Mouse (Mus musculus) brown adipose tissue, adult 24 weeks (tissue): Measurements from ENCODE around the gene Lamtor1. TPM values are rescaled to one million over a fixed set of nuclear protein-coding genes. Genes with fewer than 3 reads are reported as not detected.

Source experiments
- polyA plus RNA-seq: library from polyadenylated mRNA; stranded (reverse); fragments of >200 nt; gene quantifications from 2 replicates; pipeline ENCODE4 v1.2.4, GENCODE M21; 2012; ENCODE audit not compliant: missing spikeins, insufficient read depth, insufficient read length

Lamtor1 gene
- polyA plus RNA-seq, 1 experiment, result 169 TPM

Other genes starting within 250 kb of the Lamtor1 start
- 103 and 129 TPM in 2 replicates for gene Clpb, start 242.3 kb upstream of the Lamtor1 start, polyA plus RNA-seq
- not detected in 2 replicates for gene Phox2a, start 87.6 kb upstream of the Lamtor1 start, polyA plus RNA-seq
- gene Inppl1, start 67.7 kb upstream of the Lamtor1 start, polyA plus RNA-seq, result 34.7 and 48.3 TPM in 2 replicates
- gene Folr2, start 48.7 kb upstream of the Lamtor1 start, polyA plus RNA-seq, result 16.1 and 22.7 TPM in 2 replicates
- 36.9 and 39.2 TPM in 2 replicates for gene Anapc15, start 42.2 kb upstream of the Lamtor1 start, polyA plus RNA-seq
- gene Folr1, start 35.1 kb upstream of the Lamtor1 start, polyA plus RNA-seq, result not detected in 2 replicates
- gene Tomt, start 455 bp downstream of the Lamtor1 start, polyA plus RNA-seq, result not detected in 2 replicates
- 9.6 and 25.0 TPM in 2 replicates for gene Lrrc51, start 28.0 kb downstream of the Lamtor1 start, polyA plus RNA-seq
- 55.8 and 74.0 TPM in 2 replicates for gene Numa1, start 28.2 kb downstream of the Lamtor1 start, polyA plus RNA-seq
- gene Il18bp, start 112.8 kb downstream of the Lamtor1 start, polyA plus RNA-seq, result 9.8 and 12.0 TPM in 2 replicates
- gene Rnf121, start 159.6 kb downstream of the Lamtor1 start, polyA plus RNA-seq, result 14.8 and 17.2 TPM in 2 replicates
- 7.8 and 10.0 TPM in 2 replicates for gene Xndc1, start 159.6 kb downstream of the Lamtor1 start, polyA plus RNA-seq
- 0.32 TPM in 1 of 2 replicates, not detected in the other for gene Xntrpc, start 159.8 kb downstream of the Lamtor1 start, polyA plus RNA-seq
- 0.54 TPM in 1 of 2 replicates, not detected in the other for gene Trpc2, start 177.2 kb downstream of the Lamtor1 start, polyA plus RNA-seq
- gene Art1, start 195.8 kb downstream of the Lamtor1 start, polyA plus RNA-seq, result 4.8 and 7.6 TPM in 2 replicates
- not detected in 2 replicates for gene Art5, start 203.6 kb downstream of the Lamtor1 start, polyA plus RNA-seq
- gene Chrna10, start 210.9 kb downstream of the Lamtor1 start, polyA plus RNA-seq, result not detected in 2 replicates